Mouse (Mus musculus) monocyte, adult 2 months (primary cell): ENCODE measurements around the gene Gm26741.

Source experiments
- DNase-seq, 2 experiments: peaks; one replicate each; pipeline ENCODE4 v3.0.0; 2022; ENCODE audit warnings: low spot score in 2 of 2, low read depth in 1 of 2

Gene Gm26741

DNA sequence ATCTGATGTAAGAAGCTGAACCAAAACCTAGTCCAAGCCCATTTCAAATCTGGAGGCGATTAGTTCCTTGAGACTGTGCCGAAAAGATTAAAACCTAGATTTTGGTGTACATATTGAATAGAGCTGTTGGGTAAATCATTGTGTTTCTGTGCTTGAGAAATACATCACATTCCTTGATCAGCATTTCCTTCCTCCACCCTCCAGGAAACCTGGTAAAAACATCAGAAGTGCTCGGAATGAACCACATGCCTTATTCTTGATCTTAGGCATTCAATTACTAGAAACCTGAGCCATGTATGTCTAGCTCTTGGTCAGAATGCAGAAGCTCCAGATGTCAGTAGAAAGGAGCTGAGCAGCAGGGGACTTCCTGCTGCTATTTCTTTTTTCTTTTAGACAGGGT is 30.9 kb downstream of the Gm26741 start:
- no peak for DNase-seq

GRCm38 (mm10) chr10:52391208-52391607 is 32.6 kb downstream of the Gm26741 start:
- no peak for DNase-seq

DNA sequence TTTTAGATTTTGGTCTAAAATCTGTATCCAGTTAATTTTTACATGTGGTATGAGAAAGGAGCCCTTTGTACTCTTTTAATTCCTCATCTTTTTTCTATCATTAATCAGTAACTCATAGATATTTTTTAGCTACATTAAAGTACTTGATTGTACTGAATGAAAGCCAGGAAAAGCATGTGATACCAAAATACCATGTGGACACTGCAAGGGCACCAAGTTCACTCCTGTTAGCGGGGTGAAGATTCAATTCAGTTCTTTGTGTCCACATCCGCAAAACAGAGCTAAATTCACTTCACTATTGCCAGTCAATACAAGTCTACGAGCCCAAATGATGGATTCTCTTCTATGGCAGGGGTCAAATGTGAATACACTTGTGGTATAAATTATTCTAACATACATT is 38.1 kb downstream of the Gm26741 start:
- no peak for DNase-seq

DNA sequence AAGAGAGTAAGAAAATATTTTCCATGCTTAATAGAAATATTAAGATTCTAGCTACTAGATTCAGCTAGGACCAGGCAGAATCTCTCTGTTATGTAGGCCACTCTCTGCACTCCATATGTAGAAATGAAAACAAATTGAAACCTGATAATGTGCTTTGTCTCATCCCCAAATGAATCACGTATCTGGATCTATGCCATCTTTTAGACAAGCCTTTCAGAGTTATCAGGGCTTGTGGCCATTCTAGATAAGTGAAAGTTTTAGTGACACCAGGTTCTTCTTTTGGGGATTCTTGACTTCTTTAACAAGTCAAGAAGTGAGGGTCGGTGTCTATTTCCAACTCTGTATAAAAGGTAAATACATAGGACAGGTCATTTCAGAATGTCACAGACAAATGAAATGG is 40.1 kb downstream of the Gm26741 start:
- no peak for DNase-seq

GRCm38 (mm10) chr10:52399722-52400121 is 41.2 kb downstream of the Gm26741 start:
- DNase-seq, result no peak

- DNase-seq, result no peak
These were observed 46.6 kb downstream of the Gm26741 start for GRCm38 (mm10) chr10:52405160-52405559.

GRCm38 (mm10) chr10:52407526-52407925 is 49.0 kb downstream of the Gm26741 start:
- DNase-seq, result no peak
